Mouse (Mus musculus): ENCODE measurements around the gene Mmgt2. TPM values are rescaled to one million over a fixed set of nuclear protein-coding genes. Genes with fewer than 3 reads are reported as not detected.
A peak's percentile ranks its signal among the peaks of the same experiment; 100 is the strongest.

Gene Mmgt2
- polyA plus RNA-seq, 1 experiment, result 38.8 TPM

GRCm38 (mm10) chr11:62652080-62652479, 3.6 kb downstream of the Mmgt2 start:
- Histone ChIP-seq H3K4me1 (ENCODE audit: control insufficient read depth, insufficient read depth, low read length) (no peaks in the 10 kb centered on the region), H3K4me3 (replicated peaks; ENCODE audit: extremely low read depth, low read depth, low read length) (no peak overlapping the region)
- WGBS, result 87% methylated on average over 3 of the region's 3 CpGs
- no peak for TF ChIP-seq CTCF (IDR thresholded peaks at IDR 0.05; ENCODE audit: insufficient read depth, low read length)
- TF ChIP-seq POLR2A (IDR thresholded peaks at IDR 0.05; ENCODE audit: borderline replicate concordance, extremely low read depth, low read depth, low read length), result no peak
- DNase-seq, result no peak

- Histone ChIP-seq H3K4me3 (replicated peaks; ENCODE audit: extremely low read depth, low read depth, low read length) (no peak overlapping the region), H3K4me1 (ENCODE audit: control insufficient read depth, insufficient read depth, low read length) (no peaks in the 10 kb centered on the region; the same call in 1 of the 2 replicates)
- 31% methylated on average over 4 of the region's 4 CpGs for WGBS
- no peak for DNase-seq
- TF ChIP-seq POLR2A (IDR thresholded peaks at IDR 0.05; ENCODE audit: borderline replicate concordance, extremely low read depth, low read depth, low read length), result no peak
- no peak for TF ChIP-seq CTCF (IDR thresholded peaks at IDR 0.05; ENCODE audit: insufficient read depth, low read length)
Measured at GRCm38 (mm10) chr11:62660885-62661284, 12.4 kb downstream of the Mmgt2 start.

- DNase-seq, result no peak
- Histone ChIP-seq H3K4me3 (replicated peaks; ENCODE audit: extremely low read depth, low read depth, low read length) (no peak overlapping the region), H3K4me1 (ENCODE audit: control insufficient read depth, insufficient read depth, low read length) (no peaks in the 10 kb centered on the region; the same call in 1 of the 2 replicates)
- TF ChIP-seq CTCF (IDR thresholded peaks at IDR 0.05; ENCODE audit: insufficient read depth, low read length), result no peak
- no peak for TF ChIP-seq POLR2A (IDR thresholded peaks at IDR 0.05; ENCODE audit: borderline replicate concordance, extremely low read depth, low read depth, low read length)
- 77% methylated on average over 6 of the region's 6 CpGs for WGBS
Measured at GRCm38 (mm10) chr11:62664250-62664649, 15.8 kb downstream of the Mmgt2 start.

GRCm38 (mm10) chr11:62668986-62669385, 20.5 kb downstream of the Mmgt2 start:
- no peak overlapping the region for H3K4me3 ChIP-seq (replicated peaks; ENCODE audit: extremely low read depth, low read depth, low read length)
- no peak for DNase-seq
- TF ChIP-seq POLR2A (IDR thresholded peaks at IDR 0.05; ENCODE audit: borderline replicate concordance, extremely low read depth, low read depth, low read length), result no peak
- TF ChIP-seq CTCF (IDR thresholded peaks at IDR 0.05; ENCODE audit: insufficient read depth, low read length), result no peak
- no peaks in the 10 kb centered on the region for H3K4me1 ChIP-seq (ENCODE audit: control insufficient read depth, insufficient read depth, low read length)
- WGBS, result 81% methylated on average over 5 of the region's 5 CpGs

GRCm38 (mm10) chr11:62669471-62669870, 21.0 kb downstream of the Mmgt2 start:
- no peak overlapping the region for H3K4me3 ChIP-seq (replicated peaks; ENCODE audit: extremely low read depth, low read depth, low read length)
- 34% methylated on average over 12 of the region's 12 CpGs for WGBS
- H3K4me1 ChIP-seq (ENCODE audit: control insufficient read depth, insufficient read depth, low read length), result no peaks in the 10 kb centered on the region
- no peak for DNase-seq
- TF ChIP-seq CTCF (IDR thresholded peaks at IDR 0.05; ENCODE audit: insufficient read depth, low read length), result no peak
- TF ChIP-seq POLR2A (IDR thresholded peaks at IDR 0.05; ENCODE audit: borderline replicate concordance, extremely low read depth, low read depth, low read length), result no peak

- H3K4me3 ChIP-seq (replicated peaks; ENCODE audit: extremely low read depth, low read depth, low read length), result no peak overlapping the region
- DNase-seq, result no peak
- 71% methylated on average over 6 of the region's 6 CpGs for WGBS
- TF ChIP-seq CTCF (IDR thresholded peaks at IDR 0.05; ENCODE audit: insufficient read depth, low read length) (no peak), POLR2A (IDR thresholded peaks at IDR 0.05; ENCODE audit: borderline replicate concordance, extremely low read depth, low read depth, low read length) (no peak)
- H3K4me1 ChIP-seq (ENCODE audit: control insufficient read depth, insufficient read depth, low read length), result no peaks in the 10 kb centered on the region
Measured at GRCm38 (mm10) chr11:62670006-62670405, 21.5 kb downstream of the Mmgt2 start.

- peak; percentile 38 for DNase-seq
- Histone ChIP-seq H3K4me3 (replicated peaks; ENCODE audit: extremely low read depth, low read depth, low read length) (peak overlapping the region; percentile 29), H3K4me1 (ENCODE audit: control insufficient read depth, insufficient read depth, low read length) (0 out of 2 replicates have a peak, but pooled peaks cover 3% of the 10 kb centered on the region)
- TF ChIP-seq POLR2A (IDR thresholded peaks at IDR 0.05; ENCODE audit: borderline replicate concordance, extremely low read depth, low read depth, low read length) (no peak), CTCF (IDR thresholded peaks at IDR 0.05; ENCODE audit: insufficient read depth, low read length) (peak; percentile 78)
- WGBS, result 15% methylated on average over 17 of the region's 17 CpGs
Measured at GRCm38 (mm10) chr11:62675480-62676289, 27.2 kb downstream of the Mmgt2 start.

GRCm38 (mm10) chr11:62676290-62676596, 27.8 kb downstream of the Mmgt2 start:
- Histone ChIP-seq H3K4me3 (replicated peaks; ENCODE audit: extremely low read depth, low read depth, low read length) (no peak overlapping the region), H3K4me1 (ENCODE audit: control insufficient read depth, insufficient read depth, low read length) (0 out of 2 replicates have a peak, but pooled peaks cover 3% of the 10 kb centered on the region)
- WGBS, result 92% methylated on average over 4 of the region's 4 CpGs
- TF ChIP-seq CTCF (IDR thresholded peaks at IDR 0.05; ENCODE audit: insufficient read depth, low read length) (no peak), POLR2A (IDR thresholded peaks at IDR 0.05; ENCODE audit: borderline replicate concordance, extremely low read depth, low read depth, low read length) (no peak)
- DNase-seq, result no peak

GRCm38 (mm10) chr11:62678778-62679354, 30.4 kb downstream of the Mmgt2 start:
- WGBS, result 80% methylated on average over 7 of the region's 7 CpGs

GRCm38 (mm10) chr11:62679954-62680353, 31.5 kb downstream of the Mmgt2 start:
- TF ChIP-seq CTCF (IDR thresholded peaks at IDR 0.05; ENCODE audit: insufficient read depth, low read length) (no peak), POLR2A (IDR thresholded peaks at IDR 0.05; ENCODE audit: borderline replicate concordance, extremely low read depth, low read depth, low read length) (no peak)
- H3K4me1 ChIP-seq (ENCODE audit: control insufficient read depth, insufficient read depth, low read length), result 0 out of 2 replicates have a peak, but pooled peaks cover 3% of the 10 kb centered on the region
- WGBS, result 67% methylated on average over 4 of the region's 4 CpGs
- DNase-seq, result no peak
- H3K4me3 ChIP-seq (replicated peaks; ENCODE audit: extremely low read depth, low read depth, low read length), result no peak overlapping the region

More at GRCm38 (mm10) chr11:62678778-62679354, 30.4 kb downstream of the Mmgt2 start:
- Histone ChIP-seq H3K4me1 (ENCODE audit: control insufficient read depth, insufficient read depth, low read length) (0 out of 2 replicates have a peak, but pooled peaks cover 3% of the 10 kb centered on the region), H3K4me3 (replicated peaks; ENCODE audit: extremely low read depth, low read depth, low read length) (no peak overlapping the region)
- no peak for DNase-seq
- no peak for TF ChIP-seq CTCF (IDR thresholded peaks at IDR 0.05; ENCODE audit: insufficient read depth, low read length)
- no peak for TF ChIP-seq POLR2A (IDR thresholded peaks at IDR 0.05; ENCODE audit: borderline replicate concordance, extremely low read depth, low read depth, low read length)

All from lung, adult 2 months (tissue).